Mouse (Mus musculus): ENCODE results near the gene Smarcc2.

GRCm38 (mm10) chr10:128491495-128491894 is 32.4 kb downstream of the Smarcc2 start:
- TF ChIP-seq CTCF (IDR thresholded peaks at IDR 0.05; ENCODE audit: control insufficient read depth, insufficient read depth, low read length) (no peak), POLR2A (IDR thresholded peaks at IDR 0.05; ENCODE audit: borderline replicate concordance, control insufficient read depth, low read depth, low read length) (no peak)

All from bone marrow, adult 2 months (tissue).